Mouse (Mus musculus): Measurements from ENCODE around the gene Sgcd.

Gene Sgcd

DNA sequence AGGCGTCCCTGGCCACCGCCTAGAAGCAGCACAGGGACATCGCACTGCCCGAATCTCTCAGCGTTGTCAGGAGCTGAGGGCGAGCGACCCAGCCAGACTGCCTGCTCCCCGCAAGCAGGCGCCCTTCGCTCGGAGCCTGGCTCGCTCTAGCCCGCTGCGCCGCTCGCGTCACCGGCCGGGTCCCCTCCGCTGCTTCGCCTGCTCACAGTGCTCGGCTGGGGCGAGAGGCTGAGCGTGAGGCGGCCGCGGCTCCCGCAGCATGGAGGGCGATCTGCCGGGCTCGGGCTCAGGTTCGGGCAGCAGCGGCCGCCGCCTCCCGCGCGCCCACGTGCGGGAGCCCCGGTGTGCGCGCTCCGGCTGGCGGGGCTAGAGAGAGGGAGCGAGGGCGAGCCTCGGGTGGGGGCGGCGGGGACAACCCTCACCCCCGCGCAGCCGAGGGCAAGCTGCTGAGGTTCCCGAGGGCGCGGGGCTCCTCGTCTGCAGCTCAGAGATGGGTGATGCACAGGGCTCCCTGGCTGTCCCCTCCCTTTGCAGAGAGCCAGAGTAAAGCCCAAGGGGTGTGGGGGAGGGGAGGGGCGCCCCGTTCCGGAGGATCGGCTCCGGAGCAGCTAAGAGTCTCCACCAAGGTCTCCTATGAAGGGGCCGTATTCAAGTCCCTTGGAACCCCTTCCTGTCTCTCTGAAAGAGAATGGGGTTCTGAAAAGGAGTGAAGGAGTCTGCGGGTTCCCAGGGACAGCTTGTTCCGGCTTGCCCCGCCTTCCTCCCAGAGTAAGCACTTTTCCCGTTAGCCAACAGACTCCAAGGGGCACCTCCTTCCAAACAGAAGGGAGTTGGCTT lies at the start of gene Sgcd:
Sgcd (minus strand) TSS at position 273 of the 837 bp plus-strand sequence.
- DNase-seq = no peak

GRCm38 (mm10) chr11:48038051-48038450 lies 49.3 kb upstream of the Sgcd start:
- DNase-seq = no peak

DNA sequence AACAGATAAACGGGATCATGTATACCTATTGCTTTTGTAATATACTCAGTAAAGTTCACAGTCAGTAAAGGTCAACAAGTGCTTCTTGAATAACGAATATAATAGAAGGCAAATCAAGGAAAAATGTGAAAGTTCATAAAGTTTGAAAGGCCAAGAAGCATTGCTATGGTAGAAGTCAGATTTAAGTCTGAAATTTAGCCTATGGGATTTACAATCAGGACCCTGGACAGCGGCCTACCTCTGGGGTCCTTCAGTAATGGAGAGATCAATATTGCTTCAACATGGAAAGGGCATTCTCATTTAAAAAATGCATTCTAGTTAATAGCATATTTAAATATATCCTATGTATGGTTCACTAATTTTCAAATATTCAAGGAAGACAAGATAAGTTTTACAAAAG lies 24.1 kb upstream of the Sgcd start:
- no peak for DNase-seq

DNA sequence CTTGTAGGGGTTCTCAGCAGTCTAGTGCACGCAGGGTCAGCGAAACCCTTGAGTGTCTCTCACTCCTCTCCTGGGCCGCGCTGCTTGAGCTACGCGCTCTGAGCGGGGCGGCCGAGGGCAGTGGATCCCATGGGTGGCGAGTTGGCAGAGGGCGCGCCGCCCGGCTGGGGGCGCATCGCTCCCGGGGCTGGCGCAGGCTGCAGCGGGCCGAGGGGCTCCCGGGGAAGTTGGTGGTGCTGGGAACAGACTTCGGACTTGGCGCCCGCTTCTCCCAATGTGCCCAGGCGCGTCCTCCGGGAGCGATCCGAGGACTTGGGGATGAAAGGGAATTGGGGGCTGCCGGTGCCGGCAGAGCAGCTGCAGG lies 454 bp downstream of the Sgcd start:
- no peak for DNase-seq

- DNase-seq = no peak
Observed at GRCm38 (mm10) chr11:47987893-47988267, 889 bp downstream of the Sgcd start.

GRCm38 (mm10) chr11:47987251-47987892 lies 1.4 kb downstream of the Sgcd start:
- no peak for DNase-seq

- DNase-seq = no peak
Observed at GRCm38 (mm10) chr11:47982152-47982551, 6.6 kb downstream of the Sgcd start.

GRCm38 (mm10) chr11:47981108-47981507 lies 7.7 kb downstream of the Sgcd start:
- DNase-seq = no peak

DNA sequence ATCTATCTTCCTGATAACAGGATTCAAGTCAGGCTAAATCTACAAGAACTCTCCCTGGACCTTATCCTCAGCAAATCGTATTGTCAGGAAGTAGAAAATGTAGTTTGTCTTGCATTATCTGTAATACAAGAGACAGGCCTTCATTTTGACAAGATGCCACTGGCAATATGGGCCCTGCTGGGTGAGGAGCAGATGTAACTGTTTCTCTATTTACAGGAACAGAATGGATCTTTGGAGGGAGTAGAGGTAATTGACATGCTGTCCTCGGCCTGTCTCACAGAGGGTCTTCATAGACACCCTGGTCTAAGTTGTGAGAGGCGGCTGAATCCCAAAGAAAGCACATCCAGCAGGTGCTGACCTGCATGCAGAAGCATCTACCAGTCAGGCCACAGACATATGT lies 35.5 kb downstream of the Sgcd start:
- DNase-seq = no peak

DNA sequence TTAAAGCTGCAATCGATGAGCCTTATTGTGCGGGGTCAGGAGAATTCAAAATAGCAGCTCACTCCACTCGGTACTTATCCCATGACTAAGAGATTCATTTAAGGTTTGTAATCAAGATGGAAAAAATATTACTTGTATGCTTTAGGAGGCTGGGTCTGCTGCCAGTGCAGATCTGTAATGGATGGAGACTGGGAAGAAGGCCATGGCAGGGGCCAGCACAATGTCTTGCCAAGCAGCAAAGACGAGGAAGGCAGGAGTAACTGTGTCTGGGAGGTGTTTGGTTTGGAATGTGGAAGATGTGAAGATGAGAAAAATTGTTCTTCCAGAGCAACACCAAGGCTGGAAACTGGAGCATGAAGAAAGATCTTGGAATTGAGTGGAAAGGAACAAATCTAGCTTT lies 36.4 kb downstream of the Sgcd start:
- DNase-seq = no peak

DNA sequence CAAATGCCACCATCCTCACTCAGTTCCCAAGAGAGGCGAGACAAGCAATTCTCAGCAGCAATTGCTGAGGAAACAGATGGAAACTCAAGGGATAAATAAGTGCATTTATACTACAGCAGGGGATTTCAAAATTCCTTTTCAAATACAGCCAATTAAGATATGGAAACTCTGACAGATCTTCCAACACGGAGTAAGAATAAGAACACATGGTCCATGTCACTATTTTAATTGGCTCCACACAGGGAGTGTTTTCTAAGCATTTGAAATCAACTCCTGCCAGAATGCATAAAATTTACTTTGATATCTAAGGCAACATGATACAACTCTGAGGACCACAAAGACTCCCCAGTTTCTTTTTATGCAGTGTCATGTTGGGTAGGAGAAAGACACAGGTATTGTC lies 49.0 kb downstream of the Sgcd start:
- DNase-seq = no peak

- DNase-seq = no peak
Observed at GRCm38 (mm10) chr11:47917616-47918015, 71.2 kb downstream of the Sgcd start.

GRCm38 (mm10) chr11:47891617-47892172 lies 97.1 kb downstream of the Sgcd start:
- DNase-seq = no peak

GRCm38 (mm10) chr11:47890315-47890714 lies 98.5 kb downstream of the Sgcd start:
- DNase-seq = no peak

DNA sequence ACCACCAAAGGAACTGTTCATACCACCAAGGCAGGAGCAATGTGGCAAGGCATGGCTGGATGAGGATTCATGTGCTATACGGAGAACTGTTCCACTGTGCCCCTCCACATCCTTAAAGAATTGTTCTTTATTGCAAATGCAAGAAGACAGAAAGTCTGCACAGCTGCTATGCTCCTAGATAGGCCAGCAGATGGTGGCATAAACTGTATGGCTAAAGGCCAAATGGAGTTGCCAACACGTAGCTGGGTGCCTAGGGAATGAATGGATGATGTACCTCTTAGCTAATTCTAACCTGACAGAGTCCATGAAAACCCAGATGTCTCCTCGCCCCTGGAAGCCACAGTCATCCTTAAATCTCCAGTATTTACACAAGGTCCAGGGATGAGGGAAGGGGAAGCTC lies 103.5 kb downstream of the Sgcd start:
- no peak for DNase-seq

- no peak for DNase-seq
Observed at GRCm38 (mm10) chr11:47883545-47883944, 105.2 kb downstream of the Sgcd start.

- no peak for DNase-seq
Observed at GRCm38 (mm10) chr11:47876633-47877170, 112.1 kb downstream of the Sgcd start.

GRCm38 (mm10) chr11:47845894-47846293 lies 142.9 kb downstream of the Sgcd start:
- DNase-seq = no peak

GRCm38 (mm10) chr11:47833283-47833682 lies 155.5 kb downstream of the Sgcd start:
- DNase-seq = no peak

- DNase-seq = no peak
Observed at GRCm38 (mm10) chr11:47810307-47810706, 178.5 kb downstream of the Sgcd start.

- no peak for DNase-seq
Observed at GRCm38 (mm10) chr11:47804101-47804715, 184.6 kb downstream of the Sgcd start.

GRCm38 (mm10) chr11:47777916-47778226 lies 210.9 kb downstream of the Sgcd start:
- DNase-seq = no peak

GRCm38 (mm10) chr11:47777226-47777915 lies 211.4 kb downstream of the Sgcd start:
- no peak for DNase-seq
